Mouse (Mus musculus) skeletal muscle tissue, adult 2 months (tissue): Measurements from ENCODE around the gene Ankrd13d.

Source experiments
- DNase-seq: peaks from one replicate; pipeline ENCODE4 v3.0.0-alpha.2; 2012; ENCODE audit warnings: low read depth, low spot score

Ankrd13d gene

GRCm38 (mm10) chr19:4227894-4228678 lies 54.9 kb downstream of the Ankrd13d start:
- peak; percentile 79 for DNase-seq

DNA sequence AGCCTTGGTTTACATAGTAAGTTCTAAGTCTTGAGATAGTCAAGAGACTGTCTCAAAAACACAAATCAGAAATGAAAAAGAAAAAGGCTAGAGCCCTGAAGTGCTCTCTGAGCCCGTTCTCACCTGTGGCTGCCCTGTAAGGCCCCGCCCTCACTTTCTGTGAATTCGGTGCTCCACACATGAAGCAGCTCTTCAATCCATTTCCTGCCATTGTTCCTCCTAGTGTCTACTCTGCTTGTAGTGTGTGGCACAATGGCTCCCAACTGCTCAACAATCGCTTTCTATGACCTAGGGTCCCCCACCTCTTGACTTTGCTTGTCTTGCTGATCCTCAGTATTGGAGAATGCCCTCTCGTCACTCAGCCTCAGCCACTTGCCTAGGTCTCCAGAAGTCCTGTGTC lies 55.5 kb downstream of the Ankrd13d start:
- no peak for DNase-seq

DNA sequence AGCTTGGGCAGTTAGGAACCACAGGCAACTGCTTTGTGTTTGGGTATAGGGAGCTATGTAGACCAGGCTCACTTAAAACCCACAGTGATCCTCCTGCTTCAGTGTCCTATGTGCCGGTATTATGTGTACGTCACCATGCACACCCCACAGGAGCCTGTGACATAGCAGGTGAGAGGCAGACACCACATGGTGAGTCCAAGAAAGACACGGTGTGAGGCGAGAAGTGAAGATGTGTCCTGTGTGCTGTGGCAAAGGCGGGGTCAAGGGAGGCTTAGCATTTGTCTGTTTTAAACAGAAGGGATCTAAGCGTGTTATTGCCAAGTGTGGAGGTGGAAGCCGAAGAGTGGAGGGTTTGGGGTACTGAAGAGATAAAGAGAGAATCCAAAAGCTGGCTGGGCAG lies 56.2 kb downstream of the Ankrd13d start:
- no peak for DNase-seq

DNA sequence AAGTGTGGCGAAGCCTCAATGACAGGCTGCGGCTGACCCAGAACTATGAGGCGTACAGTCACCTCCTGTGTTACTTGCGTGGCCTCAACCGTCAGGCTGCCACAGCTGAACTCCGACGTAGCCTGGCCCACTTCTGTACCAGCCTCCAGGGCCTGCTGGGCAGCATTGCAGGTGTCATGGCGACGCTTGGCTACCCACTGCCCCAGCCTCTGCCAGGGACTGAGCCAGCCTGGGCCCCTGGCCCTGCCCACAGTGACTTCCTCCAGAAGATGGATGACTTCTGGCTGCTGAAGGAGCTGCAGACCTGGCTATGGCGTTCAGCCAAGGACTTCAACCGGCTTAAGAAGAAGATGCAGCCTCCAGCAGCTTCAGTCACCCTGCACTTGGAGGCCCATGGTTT lies 60.8 kb downstream of the Ankrd13d start:
- DNase-seq, result no peak

- DNase-seq, result no peak
Observed at GRCm38 (mm10) chr19:4220957-4221743, 61.8 kb downstream of the Ankrd13d start.

GRCm38 (mm10) chr19:4220416-4220815 lies 62.5 kb downstream of the Ankrd13d start:
- no peak for DNase-seq
